Mouse (Mus musculus): ENCODE measurements at regions not wholly inside any gene's neighbourhood (a gene's known extent, or its start where the extent isn't known, plus 50 kb on each side); places are given as distances from the start of the nearest gene placed in this dataset.

- no peak for TF ChIP-seq ZMIZ1 (IDR thresholded peaks at IDR 0.05; ENCODE audit: low read depth, low read length)
- no peak for TF ChIP-seq ETS1 (IDR thresholded peaks at IDR 0.05; ENCODE audit: low read depth, low read length)
- no peak for TF ChIP-seq EP300 (IDR thresholded peaks at IDR 0.05; ENCODE audit: low read depth in 1 of 2, low read length in 2 of 2)
- no peak for TF ChIP-seq MYB (IDR thresholded peaks at IDR 0.05; ENCODE audit: low read depth, low read length)
- no peak for TF ChIP-seq TCF12 (IDR thresholded peaks at IDR 0.05; ENCODE audit: low read depth, low read length)
- no peak for TF ChIP-seq CHD1 (IDR thresholded peaks at IDR 0.05; ENCODE audit: low read depth, low read length)
- TF ChIP-seq POLR2A (IDR thresholded peaks at IDR 0.05; ENCODE audit: control insufficient read depth in 1 of 2, insufficient read depth in 1 of 2, low read depth in 1 of 2, low read length in 2 of 2, poor library complexity in 1 of 2), result no peak
- TF ChIP-seq NRF1 (IDR thresholded peaks at IDR 0.05; ENCODE audit: insufficient read depth, low read depth, low read length, poor library complexity, severe bottlenecking), result no peak
- no peak for TF ChIP-seq USF1 (IDR thresholded peaks at IDR 0.05; ENCODE audit: low read depth, low read length)
- TF ChIP-seq TBP (IDR thresholded peaks at IDR 0.05; ENCODE audit: low read depth, low read length), result no peak
- no peak for TF ChIP-seq MAZ (IDR thresholded peaks at IDR 0.05; ENCODE audit: low read depth, low read length)
- TF ChIP-seq CTCF (IDR thresholded peaks at IDR 0.05 in 2 of 3, conservative IDR thresholded peaks at IDR 0.05 in 1 of 3; ENCODE audit: control insufficient read depth in 1 of 3, insufficient read depth in 1 of 3, low read depth in 2 of 3, low read length in 3 of 3, poor library complexity in 1 of 3, severe bottlenecking in 1 of 3), result no peak
- TF ChIP-seq UBTF (IDR thresholded peaks at IDR 0.05; ENCODE audit: borderline replicate concordance, insufficient read depth, low read depth, low read length), result no peak
- TF ChIP-seq GATA1 (IDR thresholded peaks at IDR 0.05; ENCODE audit: low read depth, low read length), result no peak
- TF ChIP-seq HCFC1 (IDR thresholded peaks at IDR 0.05; ENCODE audit: low read depth, low read length), result no peak
- TF ChIP-seq KAT2A (conservative IDR thresholded peaks at IDR 0.05; ENCODE audit: low read depth, low read length), result no peak
- Histone ChIP-seq H3K4me1 (ENCODE audit: control insufficient read depth in 1 of 2, insufficient read depth in 2 of 2, low read length in 2 of 2) (no peaks in the 10 kb centered on the region), H3K79me2 (ENCODE audit: control insufficient read depth, insufficient read depth, low read length, poor library complexity) (no peaks in the 10 kb centered on the region), H3K36me3 (ENCODE audit: control insufficient read depth in 1 of 2, insufficient read depth in 2 of 2, low read length in 2 of 2) (no peaks in the 10 kb centered on the region), H3K9me3 (replicated peaks; ENCODE audit: insufficient read depth, low read length) (no peaks in the 10 kb centered on the region), H3K9ac (ENCODE audit: control insufficient read depth, low read depth, low read length, poor library complexity, severe bottlenecking) (no peak overlapping the region), H3K4me3 (ENCODE audit: control insufficient read depth in 1 of 2, insufficient read depth in 1 of 2, low read depth in 2 of 2, low read length in 2 of 2) (no peak overlapping the region), H3K27ac (ENCODE audit: control insufficient read depth, low read depth, low read length) (no peak overlapping the region), H3K27me3 (ENCODE audit: control insufficient read depth in 1 of 2, insufficient read depth in 2 of 2, low read length in 2 of 2) (no peaks in the 10 kb centered on the region)
- DNase-seq (ENCODE audit: low read depth, low spot score), result no peak
These were observed 432.5 kb upstream of the Adamts16 start for GRCm38 (mm10) chr13:71274139-71274538.

GRCm38 (mm10) chr13:71273485-71273884 lies 431.9 kb upstream of the Adamts16 start:
- TF ChIP-seq MEF2A (IDR thresholded peaks at IDR 0.05; ENCODE audit: extremely low read depth, insufficient replicate concordance, low read depth, low read length, poor library complexity, severe bottlenecking), result no peak
- no peak for TF ChIP-seq MYB (IDR thresholded peaks at IDR 0.05; ENCODE audit: low read depth, low read length)
- no peak for TF ChIP-seq ZMIZ1 (IDR thresholded peaks at IDR 0.05; ENCODE audit: low read depth, low read length)
- no peak for TF ChIP-seq NRF1 (IDR thresholded peaks at IDR 0.05; ENCODE audit: insufficient read depth, low read depth, low read length, poor library complexity, severe bottlenecking)
- TF ChIP-seq ZNF384 (IDR thresholded peaks at IDR 0.05; ENCODE audit: low read depth, low read length), result no peak
- TF ChIP-seq ELF1 (IDR thresholded peaks at IDR 0.05; ENCODE audit: low read depth, low read length), result no peak
- no peak for TF ChIP-seq TAL1 (IDR thresholded peaks at IDR 0.05; ENCODE audit: low read length)
- no peak for TF ChIP-seq ZKSCAN1 (IDR thresholded peaks at IDR 0.05; ENCODE audit: low read depth, low read length)
- Histone ChIP-seq H3K27ac (ENCODE audit: control insufficient read depth, low read depth, low read length) (no peak overlapping the region), H3K4me3 (ENCODE audit: control insufficient read depth in 1 of 2, insufficient read depth in 1 of 2, low read depth in 2 of 2, low read length in 2 of 2) (no peak overlapping the region), H3K4me1 (ENCODE audit: control insufficient read depth in 1 of 2, insufficient read depth in 2 of 2, low read length in 2 of 2) (no peaks in the 10 kb centered on the region), H3K36me3 (ENCODE audit: control insufficient read depth in 1 of 2, insufficient read depth in 2 of 2, low read length in 2 of 2) (no peaks in the 10 kb centered on the region), H3K9me3 (replicated peaks; ENCODE audit: insufficient read depth, low read length) (no peaks in the 10 kb centered on the region), H3K79me2 (ENCODE audit: control insufficient read depth, insufficient read depth, low read length, poor library complexity) (no peaks in the 10 kb centered on the region), H3K9ac (ENCODE audit: control insufficient read depth, low read depth, low read length, poor library complexity, severe bottlenecking) (no peak overlapping the region), H3K27me3 (ENCODE audit: control insufficient read depth in 1 of 2, insufficient read depth in 2 of 2, low read length in 2 of 2) (no peaks in the 10 kb centered on the region)
- DNase-seq (ENCODE audit: low read depth, low spot score), result no peak
